Mouse (Mus musculus): ENCODE results near the gene Sap30l. TPM values are rescaled to one million over a fixed set of nuclear protein-coding genes. Genes with fewer than 3 reads are reported as not detected.
A peak's percentile ranks its signal among the peaks of the same experiment; 100 is the strongest.
"Not testable (repeated sequence)": the region's sequence is repeated elsewhere in the genome, so short reads cannot be mapped to it uniquely, and the experiment has no call there.

Sap30l gene
- total and polyA plus RNA-seq, 2 experiments from 2014 or later, result 11.4 to 26.6 TPM

DNA sequence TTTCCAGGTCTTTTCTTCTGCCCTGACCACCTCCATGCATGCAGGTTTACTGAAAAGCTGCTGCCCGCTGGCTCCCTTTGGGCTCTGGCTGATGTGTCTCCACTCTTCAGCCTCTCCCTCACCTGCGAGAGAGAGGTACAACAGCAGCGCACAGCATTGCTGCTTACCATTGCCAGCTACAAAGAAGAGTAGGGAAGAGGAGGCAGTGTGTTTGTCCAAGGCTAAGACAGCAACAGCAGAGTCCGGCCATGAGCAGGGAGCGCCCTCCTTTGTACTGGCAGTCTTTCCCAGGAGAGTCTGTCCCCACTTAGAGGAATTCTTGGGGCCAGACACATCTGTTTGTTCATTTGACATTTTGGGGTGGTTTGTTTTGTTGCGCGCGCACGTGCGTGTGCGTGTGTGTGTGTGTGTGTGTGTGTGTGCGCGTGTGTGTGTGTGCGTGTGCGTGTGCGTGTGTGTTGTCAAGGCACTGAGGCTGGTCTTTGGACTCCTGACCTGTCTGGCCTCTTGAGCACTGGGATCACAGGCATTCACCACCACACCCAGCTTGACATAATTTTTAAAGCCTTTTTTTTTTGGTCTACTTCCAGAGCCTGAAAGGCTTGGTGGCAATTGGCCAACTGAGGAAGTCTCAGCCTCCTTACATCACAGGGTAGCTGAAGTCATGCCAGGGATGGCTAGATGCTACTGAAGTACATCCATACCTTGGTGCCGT lies 7.7 kb downstream of the Sap30l start:
- Histone ChIP-seq H3K9me3 (ENCODE audit: low read length) (no peaks in the 10 kb centered on the region), H3K4me1 (ENCODE audit: insufficient read depth) (no peaks in the 10 kb centered on the region), H3K4me3 (ENCODE audit: low read depth, low read length) (no peak overlapping the region), H3K27ac (ENCODE audit: low read depth, low read length) (no peak overlapping the region), H3K4me2 (ENCODE audit: low read depth) (no peak overlapping the region), H3K9ac (no peak overlapping the region), H3K36me3 (ENCODE audit: insufficient read depth) (peaks cover 38% of the 10 kb centered on the region), H3K27me3 (ENCODE audit: insufficient read depth, low read length) (no peaks in the 10 kb centered on the region)
- 93% methylated on average over 17 of the region's 17 CpGs for WGBS
- TF ChIP-seq CTCF (IDR thresholded peaks at IDR 0.05; ENCODE audit: low read depth), result no peak
- ATAC-seq, result no peak
- DNase-seq, result no peak

DNA sequence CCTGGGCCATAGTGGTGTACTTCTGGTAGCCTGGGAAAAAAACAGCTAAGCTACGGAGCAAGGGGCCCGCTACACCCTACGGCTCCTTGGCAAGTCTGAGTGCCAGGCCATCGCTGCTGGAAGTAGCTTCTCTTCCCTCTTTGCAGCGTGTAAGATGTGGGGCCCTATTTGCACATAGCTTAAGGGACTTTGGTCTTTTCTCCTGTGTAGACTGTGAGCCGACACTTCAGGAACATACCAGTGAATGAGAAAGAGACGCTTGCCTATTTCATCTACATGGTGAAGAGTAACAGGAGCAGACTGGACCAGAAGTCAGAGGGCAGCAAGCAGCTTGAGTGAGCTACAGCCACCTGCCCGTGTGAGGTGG lies 8.3 kb downstream of the Sap30l start:
- WGBS, result 89% methylated on average over 8 of the region's 8 CpGs
- H3K4me3 ChIP-seq (ENCODE audit: low read depth, low read length), result no peak overlapping the region
- no peaks in the 10 kb centered on the region for H3K4me1 ChIP-seq (ENCODE audit: insufficient read depth)
- H3K27ac ChIP-seq (ENCODE audit: low read depth, low read length), result no peak overlapping the region
- TF ChIP-seq CTCF (IDR thresholded peaks at IDR 0.05; ENCODE audit: low read depth), result no peak
- no peak overlapping the region for H3K9ac ChIP-seq
- H3K27me3 ChIP-seq (ENCODE audit: insufficient read depth, low read length), result no peaks in the 10 kb centered on the region
- no peak for ATAC-seq
- H3K36me3 ChIP-seq (ENCODE audit: insufficient read depth), result peaks cover 38% of the 10 kb centered on the region
- no peak overlapping the region for H3K4me2 ChIP-seq (ENCODE audit: low read depth)
- no peak for DNase-seq
- H3K9me3 ChIP-seq (ENCODE audit: low read length), result no peaks in the 10 kb centered on the region

DNA sequence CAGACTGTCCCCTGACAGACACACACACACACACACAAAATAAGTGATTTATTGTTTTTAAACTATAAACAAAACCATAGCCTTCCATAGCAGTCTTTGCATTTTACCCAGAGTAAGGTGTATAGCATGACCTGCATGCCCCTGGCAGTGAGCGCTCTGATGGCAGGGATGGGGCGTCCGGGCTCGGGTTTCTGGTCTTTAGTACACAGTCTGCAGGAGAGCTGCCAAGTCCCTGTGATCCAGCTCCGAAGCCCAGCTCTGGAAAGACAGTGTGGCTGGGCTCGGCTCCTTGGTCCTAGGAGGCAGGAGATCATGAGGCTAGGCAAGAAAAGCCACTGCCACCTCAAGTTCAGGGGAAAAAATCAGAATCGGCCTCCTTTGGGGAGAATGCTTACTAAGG lies 9.6 kb downstream of the Sap30l start:
- no peak for ATAC-seq
- 87% methylated on average over 7 of the region's 7 CpGs for WGBS
- H3K4me2 ChIP-seq (ENCODE audit: low read depth), result no peak overlapping the region

DNA sequence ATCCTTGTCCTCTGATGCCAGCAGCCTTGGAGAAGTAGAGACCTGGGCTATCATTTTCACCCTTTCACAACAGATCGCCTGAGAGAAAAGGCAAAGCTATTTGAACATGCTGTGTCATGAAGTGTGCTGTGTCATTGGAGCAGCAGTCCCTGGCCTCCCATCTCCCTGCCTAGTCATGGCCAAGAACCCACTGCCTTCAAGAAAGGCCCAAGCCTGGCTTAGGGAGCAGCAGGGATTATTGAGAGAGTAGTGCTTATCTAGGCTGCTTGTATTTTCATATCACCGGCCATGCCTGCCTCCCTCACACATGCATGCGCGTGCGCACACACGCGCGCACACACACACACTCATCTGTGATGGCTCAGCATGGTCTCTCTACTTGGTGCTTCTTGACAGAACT lies 10.8 kb downstream of the Sap30l start:
- DNase-seq, result no peak
- H3K4me3 ChIP-seq (ENCODE audit: low read depth, low read length), result no peak overlapping the region
- H3K36me3 ChIP-seq (ENCODE audit: insufficient read depth), result peaks cover 38% of the 10 kb centered on the region
- no peak overlapping the region for H3K9ac ChIP-seq
- no peak for TF ChIP-seq CTCF (IDR thresholded peaks at IDR 0.05; ENCODE audit: low read depth)
- 96% methylated on average over 8 of the region's 8 CpGs for WGBS
- H3K27me3 ChIP-seq (ENCODE audit: insufficient read depth, low read length), result no peaks in the 10 kb centered on the region
- H3K4me2 ChIP-seq (ENCODE audit: low read depth), result no peak overlapping the region
- no peak for ATAC-seq
- no peaks in the 10 kb centered on the region for H3K4me1 ChIP-seq (ENCODE audit: insufficient read depth)
- H3K9me3 ChIP-seq (ENCODE audit: low read length), result no peaks in the 10 kb centered on the region
- no peak overlapping the region for H3K27ac ChIP-seq (ENCODE audit: low read depth, low read length)

More for the DNA sequence above, 9.6 kb downstream of the Sap30l start:
- Histone ChIP-seq H3K9me3 (ENCODE audit: low read length) (no peaks in the 10 kb centered on the region), H3K27me3 (ENCODE audit: insufficient read depth, low read length) (no peaks in the 10 kb centered on the region), H3K36me3 (ENCODE audit: insufficient read depth) (peaks cover 38% of the 10 kb centered on the region), H3K9ac (no peak overlapping the region), H3K27ac (ENCODE audit: low read depth, low read length) (no peak overlapping the region), H3K4me1 (ENCODE audit: insufficient read depth) (no peaks in the 10 kb centered on the region), H3K4me3 (ENCODE audit: low read depth, low read length) (no peak overlapping the region)
- TF ChIP-seq CTCF (IDR thresholded peaks at IDR 0.05; ENCODE audit: low read depth), result no peak
- no peak for DNase-seq

DNA sequence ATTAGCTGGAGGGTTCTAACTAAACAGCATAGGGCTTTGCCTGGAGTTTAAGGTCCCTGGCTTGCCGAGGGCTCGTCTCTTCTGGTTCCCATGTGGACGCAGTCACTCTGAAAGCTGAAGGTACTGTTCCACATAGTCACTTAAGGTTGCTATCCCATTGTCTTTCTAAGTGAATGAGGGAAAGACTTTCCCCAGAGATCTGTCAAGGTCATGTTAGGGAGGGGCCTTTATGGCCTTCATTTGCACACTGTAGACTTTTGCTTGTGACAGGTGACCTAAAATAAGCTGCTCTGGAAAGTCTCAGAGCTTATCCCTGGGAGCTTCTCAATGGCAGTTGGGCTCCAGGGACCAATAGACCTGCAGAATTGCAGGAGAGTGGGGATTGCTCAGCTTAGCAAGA lies 12.2 kb downstream of the Sap30l start:
- no peak for TF ChIP-seq CTCF (IDR thresholded peaks at IDR 0.05; ENCODE audit: low read depth)

DNA sequence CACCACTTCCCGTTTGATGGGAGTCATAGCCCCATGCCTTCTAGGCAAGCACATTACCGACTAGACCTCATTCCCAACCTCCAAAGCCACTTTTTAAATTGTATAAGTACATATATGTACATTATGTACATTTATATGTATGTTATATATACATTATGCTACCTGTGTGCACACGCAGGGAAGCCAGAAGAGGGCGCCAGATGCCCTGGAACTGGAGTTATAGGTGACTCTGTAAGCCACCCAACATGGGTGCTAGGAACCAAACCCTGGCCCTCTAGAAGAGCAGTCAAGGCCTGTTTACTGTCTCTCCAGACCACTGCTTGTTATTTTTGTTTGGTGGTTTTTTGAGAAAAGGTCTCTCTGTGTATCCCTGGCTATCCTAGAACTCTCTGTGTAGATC lies 16.8 kb downstream of the Sap30l start:
- 0 out of 2 replicates have a peak, but pooled peaks have one; percentile 11 for TF ChIP-seq CTCF (IDR thresholded peaks at IDR 0.05; ENCODE audit: low read depth)
- WGBS, result 87% methylated on average over 4 of the region's 4 CpGs
- DNase-seq, result no peak
- H3K4me1 ChIP-seq (ENCODE audit: insufficient read depth), result no peaks in the 10 kb centered on the region
- no peak overlapping the region for H3K4me2 ChIP-seq (ENCODE audit: low read depth)
- no peak overlapping the region for H3K9ac ChIP-seq
- H3K36me3 ChIP-seq (ENCODE audit: insufficient read depth), result no peaks in the 10 kb centered on the region
- no peaks in the 10 kb centered on the region for H3K9me3 ChIP-seq (ENCODE audit: low read length)
- no peaks in the 10 kb centered on the region for H3K27me3 ChIP-seq (ENCODE audit: insufficient read depth, low read length)
- ATAC-seq, result no peak
- H3K4me3 ChIP-seq (ENCODE audit: low read depth, low read length), result no peak overlapping the region
- H3K27ac ChIP-seq (ENCODE audit: low read depth, low read length), result no peak overlapping the region

More for the DNA sequence above, 12.2 kb downstream of the Sap30l start:
- DNase-seq, result no peak
- ATAC-seq, result no peak
- no peak overlapping the region for H3K4me3 ChIP-seq (ENCODE audit: low read depth, low read length)
- H3K4me1 ChIP-seq (ENCODE audit: insufficient read depth), result no peaks in the 10 kb centered on the region
- no peaks in the 10 kb centered on the region for H3K9me3 ChIP-seq (ENCODE audit: low read length)
- no peak overlapping the region for H3K9ac ChIP-seq
- H3K36me3 ChIP-seq (ENCODE audit: insufficient read depth), result peaks cover 28% of the 10 kb centered on the region
- H3K27ac ChIP-seq (ENCODE audit: low read depth, low read length), result no peak overlapping the region
- WGBS, result 87% methylated on average over 3 of the region's 3 CpGs
- no peak overlapping the region for H3K4me2 ChIP-seq (ENCODE audit: low read depth)
- H3K27me3 ChIP-seq (ENCODE audit: insufficient read depth, low read length), result no peaks in the 10 kb centered on the region

DNA sequence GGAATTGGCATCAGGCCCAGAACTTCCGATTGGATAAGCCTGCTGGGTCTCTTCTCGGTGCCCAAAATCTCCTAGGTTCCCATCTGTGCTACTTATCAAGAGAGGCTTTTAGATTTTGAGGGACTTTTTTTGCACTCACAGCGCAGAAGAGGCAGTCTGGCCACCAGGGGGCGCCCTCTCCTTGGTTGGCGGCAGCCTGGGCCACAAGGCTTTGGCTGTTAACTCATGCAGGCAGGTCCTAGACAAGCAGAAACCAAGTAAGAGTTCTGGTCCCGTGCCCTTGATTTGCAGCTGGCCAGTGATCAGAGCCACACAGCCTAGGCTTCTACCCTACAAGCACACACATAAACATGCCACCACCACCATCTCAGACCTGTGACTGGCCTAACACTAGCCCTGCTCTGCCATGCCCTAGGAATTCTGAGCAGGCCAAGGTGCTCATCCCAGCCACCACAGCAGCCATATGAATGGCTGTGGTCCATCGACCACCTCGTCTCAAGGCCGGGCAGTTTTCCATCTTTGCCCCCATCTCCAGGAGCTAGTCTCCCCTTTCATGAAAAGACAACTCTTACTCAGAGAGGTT lies 18.7 kb downstream of the Sap30l start:
- H3K4me2 ChIP-seq (ENCODE audit: low read depth), result no peak overlapping the region
- 33% methylated on average over 9 of the region's 9 CpGs for WGBS
- ATAC-seq, result peak; percentile 63
- H3K9ac ChIP-seq, result no peak overlapping the region
- no peak overlapping the region for H3K4me3 ChIP-seq (ENCODE audit: low read depth, low read length)
- no peak overlapping the region for H3K27ac ChIP-seq (ENCODE audit: low read depth, low read length)
- H3K9me3 ChIP-seq (ENCODE audit: low read length), result no peaks in the 10 kb centered on the region
- peak; percentile 69 for DNase-seq
- H3K4me1 ChIP-seq (ENCODE audit: insufficient read depth), result no peaks in the 10 kb centered on the region
- H3K27me3 ChIP-seq (ENCODE audit: insufficient read depth, low read length), result peaks cover 5% of the 10 kb centered on the region; the same call in 1 of the 2 replicates
- no peaks in the 10 kb centered on the region for H3K36me3 ChIP-seq (ENCODE audit: insufficient read depth)
- peak; percentile 85 for TF ChIP-seq CTCF (IDR thresholded peaks at IDR 0.05; ENCODE audit: low read depth)

DNA sequence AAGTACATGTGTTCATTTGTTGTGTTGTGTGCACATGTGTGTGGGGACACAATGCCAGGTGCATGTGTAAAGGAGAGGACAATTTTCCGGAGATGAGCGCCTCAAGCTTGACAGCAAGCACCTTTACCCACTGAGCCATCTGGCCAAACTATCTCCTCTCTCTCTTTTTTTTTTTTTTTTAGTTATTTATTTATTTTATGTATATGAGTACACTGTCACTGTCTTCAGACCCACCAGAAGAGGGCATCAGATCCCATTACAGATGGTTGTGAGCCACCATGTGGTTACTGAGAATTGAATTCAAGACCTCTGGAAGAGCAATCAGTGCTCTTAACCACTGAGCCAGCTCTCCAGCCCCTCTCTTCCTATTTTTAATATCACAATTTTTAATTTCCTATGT lies 21.7 kb downstream of the Sap30l start:
- H3K9ac ChIP-seq; H3K4me2 ChIP-seq (ENCODE audit: low read depth); H3K9me3 ChIP-seq (ENCODE audit: low read length); H3K4me3 ChIP-seq (ENCODE audit: low read depth, low read length); H3K36me3 ChIP-seq (ENCODE audit: insufficient read depth); H3K4me1 ChIP-seq (ENCODE audit: insufficient read depth); H3K27ac ChIP-seq (ENCODE audit: low read depth, low read length); DNase-seq; ATAC-seq: not testable (repeated sequence)
- H3K27me3 ChIP-seq (ENCODE audit: insufficient read depth, low read length), result peaks cover 26% of the 10 kb centered on the region
- 86% methylated on average over 2 of the region's 2 CpGs for WGBS

All from forebrain, postnatal 0 days (tissue).